21 mouse cellular contexts compared by ENCODE assay signal in the genomic region with DNA sequence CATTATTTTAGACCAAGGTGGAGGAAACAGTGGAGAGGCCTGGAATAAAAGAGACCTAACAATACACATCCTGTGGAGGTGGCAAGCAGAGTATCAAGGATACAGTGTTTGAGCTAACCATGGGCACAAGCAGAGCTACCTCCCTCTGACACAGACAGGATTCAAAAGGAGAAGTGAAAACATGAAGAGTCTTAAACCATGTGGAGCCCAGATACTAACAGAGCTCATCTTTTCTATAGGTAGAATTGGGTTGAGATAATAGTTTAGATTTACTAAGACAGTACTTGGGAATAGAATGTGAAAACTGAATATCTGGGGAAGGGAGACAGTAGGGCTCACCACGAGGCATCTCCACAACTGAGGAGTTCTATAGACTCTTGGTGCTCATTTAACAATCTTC.
DNase-seq lines count a peak whose midpoint lies in the region; ATAC-seq and TF ChIP-seq lines count a peak whose summit lies in the region.
"Had no signal": no experiment of that assay in that cellular context is flagged by ENCODE, and none has a peak within 500 bp of the region (broad histone marks: within the 10 kb centered on the region; RNA-seq: fewer than 3 reads in every experiment).

No protein-coding gene starts in this region.

- no peak for TF ChIP-seq CTCF in CH12.LX (conservative IDR thresholded peaks at IDR 0.05 in 1 of 2, IDR thresholded peaks at IDR 0.05 in 1 of 2; ENCODE audit: low read depth in 2 of 2, low read length in 2 of 2)

- ATAC-seq in frontal cortex, adult (ENCODE audit: low TSS enrichment): peak; percentile 61; the same call in 1 of the 2 replicates
- ATAC-seq: activated CD4-positive, CD25-positive, alpha-beta regulatory T cell, adult 4 months; CD4-positive, CD25-positive, alpha-beta regulatory T cell, adult 4 months; Patski had no signal

- peaks cover 0 to 14% of the 10 kb centered on the region in 2 experiments; a peak in 2 of 4 replicates for H3K4me1 ChIP-seq in CH12.LX (ENCODE audit: control insufficient read depth in 1 of 2, insufficient read depth in 2 of 2)

- dilution Hi-C loops in CH12.LX (cut with MboI; ENCODE audit: extremely low pct_ligation_motif_present, extremely low pct_unique_long_range_greater_than_20kb, low sequenced_read_pairs): no loop called here

- no peaks in the 10 kb centered on the region for H3K9me3 ChIP-seq in CH12.LX (replicated peaks; ENCODE audit: low read length)

- in situ Hi-C loops in CH12.LX (cut with MboI; ENCODE audit: low pct_ligation_motif_present, low pct_unique_long_range_greater_than_20kb, low sequenced_read_pairs): no loop called here

- no peak for DNase-seq in frontal cortex, adult 2 months (ENCODE audit: extremely low spot score in 1 of 2, low spot score in 1 of 2)
- peak; percentile 5 for DNase-seq in heart, adult 11 months
- no peak for DNase-seq in heart, postnatal 14 days
- DNase-seq in CH12.LX (ENCODE audit: extremely low read depth): peak; percentile 41
- DNase-seq in layer of hippocampus, adult 9-10 months (ENCODE audit: low spot score): no peak
- DNase-seq: adrenal gland, adult 2 months; adrenal gland, adult 8-10 months; adrenal gland, postnatal 10 days; adrenal gland, postnatal 14 days; adrenal gland, postnatal 25 days; adrenal gland, postnatal 36 days; B cell, adult 2 months; cerebellum, adult 11 months; cerebellum, adult 11-12 months; cerebellum, adult 18-20 months; cerebellum, adult 2 months had no signal

- H3K4me2 ChIP-seq in CH12.LX (ENCODE audit: insufficient read depth, low read depth, poor library complexity, severe bottlenecking): no peak overlapping the region

- intact Hi-C loops in heart, postnatal 14 days (cut with DNase I): no loop called here

- H3K79me2 ChIP-seq in CH12.LX (replicated peaks; ENCODE audit: control insufficient read depth, extremely low read depth, insufficient read depth, poor library complexity, severe bottlenecking): no peaks in the 10 kb centered on the region

- TF ChIP-seq POLR2A in CH12.LX (IDR thresholded peaks at IDR 0.05; ENCODE audit: low read depth, low read length): no peak

- H3K4me3 ChIP-seq in CH12.LX (replicated peaks in 1 of 3; ENCODE audit: low read depth in 2 of 3, low read length in 2 of 3, poor library complexity in 1 of 3): no peak overlapping the region

- no peak overlapping the region for H3K9ac ChIP-seq in CH12.LX (ENCODE audit: insufficient read depth, low read depth)

- no peak overlapping the region for H3K27ac ChIP-seq in CH12.LX (ENCODE audit: insufficient read depth, low read depth)

- 0 out of 2 replicates have a peak, but pooled peaks have one; percentile 34 for TF ChIP-seq EP300 in CH12.LX (IDR thresholded peaks at IDR 0.05; ENCODE audit: low read length)

- no peaks in the 10 kb centered on the region for H3K27me3 ChIP-seq in CH12.LX (replicated peaks)

- no peaks in the 10 kb centered on the region for H3K36me3 ChIP-seq in CH12.LX (replicated peaks in 1 of 2; ENCODE audit: control insufficient read depth in 1 of 2, insufficient read depth in 1 of 2, low read length in 1 of 2)
- H3K36me3 ChIP-seq: G1E had no signal

- TF ChIP-seq RAD21 in CH12.LX (IDR thresholded peaks at IDR 0.05; ENCODE audit: low read depth, low read length): no peak

TF ChIP-seq in CH12.LX, 34 proteins besides CTCF, POLR2A, EP300 and RAD21:
- TF ChIP-seq IRF4 (IDR thresholded peaks at IDR 0.05; ENCODE audit: low read depth, low read length) (peak; percentile 50; the same call in 1 of the 2 replicates), USF1 (IDR thresholded peaks at IDR 0.05; ENCODE audit: low read depth, low read length) (no peak), ZC3H11A (IDR thresholded peaks at IDR 0.05; ENCODE audit: low read depth, low read length) (no peak), MYC (IDR thresholded peaks at IDR 0.05; ENCODE audit: low read depth, low read length) (peak; percentile 65; the same call in 1 of the 2 replicates)

Comparison
In these comparisons a context has a peak if more than half of its experiments do, and no peak if none do; other contexts are left out.
1. DNase-seq: peak in heart, adult 11 months (single experiment) and CH12.LX (single experiment); none in frontal cortex, adult 2 months (0 of 2), heart, postnatal 14 days (0 of 2) and layer of hippocampus, adult 9-10 months (single experiment).